Mouse (Mus musculus) kidney, adult 2 months (tissue): ENCODE results near the gene Gpr1. TPM values are rescaled to one million over a fixed set of nuclear protein-coding genes. Genes with fewer than 3 reads are reported as not detected.

Experiments
- DNase-seq: peaks from one replicate; pipeline ENCODE4 v3.0.0; 2021
- H3K27ac ChIP-seq: fragments of 200-500 bp; 2 replicates; pipeline ENCODE4 v1.5.1; 2012; ENCODE audit warnings: low read depth, low read length, control low read depth, inconsistent platforms; ENCODE audit not compliant: insufficient read depth
- H3K27me3 ChIP-seq: fragments of 200-500 bp; replicated peaks from 2 replicates; pipeline ENCODE4 v1.6.1; 2012; ENCODE audit warnings: mild to moderate bottlenecking, moderate library complexity, low read length, inconsistent platforms; ENCODE audit not compliant: control insufficient read depth, insufficient read depth
- H3K36me3 ChIP-seq: fragments of 200-500 bp; 2 replicates; pipeline ENCODE4 v1.6.1; 2012; ENCODE audit warnings: mild to moderate bottlenecking, moderate library complexity, low read length, inconsistent platforms; ENCODE audit not compliant: control insufficient read depth, insufficient read depth
- H3K4me1 ChIP-seq: fragments of 200-500 bp; 2 replicates; pipeline ENCODE4 v1.6.1; 2011; ENCODE audit warnings: low read length; ENCODE audit not compliant: control insufficient read depth, insufficient read depth
- H3K4me3 ChIP-seq: fragments of 200-500 bp; 2 replicates; pipeline ENCODE4 v1.5.1; 2011; ENCODE audit warnings: mild to moderate bottlenecking, low read depth, low read length, control low read depth; ENCODE audit not compliant: insufficient read depth
- CTCF ChIP-seq: fragments of 200-500 bp; conservative IDR thresholded peaks from 2 replicates; pipeline ENCODE4 v1.5.1; 2011; ENCODE audit warnings: low read depth, mild to moderate bottlenecking, control low read depth, low read length, moderate library complexity, mixed read lengths; ENCODE audit not compliant: insufficient read depth, insufficient read length
- POLR2A ChIP-seq: fragments of 200-500 bp; IDR thresholded peaks from one replicate; pipeline ENCODE4 v1.6.1; 2011; ENCODE audit warnings: low read depth, low read length, control low read depth
- WGBS: fragments of 180-500 bp; shearing (Covaris S2); methylation state at CpG from one replicate; pipeline ENCODE4 v1.1.7; 2018; 5-methylcytosine and 5-hydroxymethylcytosine counted together
- polyA plus RNA-seq: library from polyadenylated mRNA; depleted of rRNA; stranded (reverse); fragments of >200 nt; gene quantifications from 2 replicates; pipeline ENCODE4 v1.2.3, GENCODE M21; 2012; rRNA removed

Gene Gpr1
- 0.05 and 0.06 TPM in 2 replicates for polyA plus RNA-seq

- Histone ChIP-seq H3K4me1 (no peaks in the 10 kb centered on the region), H3K27ac (no peak within 1 kb of the TSS), H3K36me3 (no peaks in the 10 kb centered on the region), H3K27me3 (no peaks in the 10 kb centered on the region), H3K4me3 (no peak within 1 kb of the TSS)
- DNase-seq = no peak
- TF ChIP-seq CTCF (no peak), POLR2A (no peak)
- WGBS = 56% methylated on average over 3 of the region's 3 CpGs
Measured at GRCm38 (mm10) chr1:63214271-63214558, at the start of gene Gpr1. Gene Gpr1, minus strand, starts transcription at chr1:63214543.

- no peak for DNase-seq
- H3K27ac ChIP-seq = no peak overlapping the region
- peaks cover 3% of the 10 kb centered on the region for H3K27me3 ChIP-seq
- H3K36me3 ChIP-seq = no peaks in the 10 kb centered on the region
- H3K4me3 ChIP-seq = no peak overlapping the region
- no peaks in the 10 kb centered on the region for H3K4me1 ChIP-seq
- no peak for TF ChIP-seq POLR2A
- no peak for TF ChIP-seq CTCF
- WGBS = 40% methylated on average over 11 of the region's 11 CpGs
Measured at GRCm38 (mm10) chr1:63263671-63264070, 49.3 kb upstream of the Gpr1 start.

DNA sequence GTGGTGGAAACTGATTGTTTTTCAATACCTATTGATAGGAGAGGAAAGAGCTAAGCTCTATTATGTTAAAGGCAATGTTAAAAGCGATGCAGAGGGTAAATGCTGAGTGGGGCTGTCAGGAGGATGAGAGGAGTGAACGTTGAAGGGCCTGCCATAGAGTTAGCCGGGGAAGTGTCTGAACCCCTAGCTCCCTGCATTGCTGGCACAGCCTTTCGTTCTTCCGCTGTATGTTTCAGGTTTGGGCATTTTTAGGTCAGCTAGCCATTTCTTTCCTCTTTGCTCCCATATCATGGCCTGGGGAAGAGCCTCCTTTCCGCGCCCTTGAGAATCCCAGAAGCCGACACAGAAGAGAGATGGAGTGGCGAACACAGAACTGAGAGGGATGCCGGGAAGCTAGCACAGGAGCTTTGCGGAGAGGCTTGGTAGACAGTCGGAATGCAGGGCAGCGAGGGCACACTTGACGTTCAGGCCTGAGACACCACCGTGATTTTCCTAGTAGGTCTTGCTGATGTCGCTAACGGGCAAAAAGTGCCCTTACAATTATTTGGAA lies 46.8 kb upstream of the Gpr1 start:
- H3K27me3 ChIP-seq = peaks cover 3% of the 10 kb centered on the region
- no peak overlapping the region for H3K4me3 ChIP-seq
- no peak for DNase-seq
- H3K4me1 ChIP-seq = no peaks in the 10 kb centered on the region
- 61% methylated on average over 17 of the region's 17 CpGs for WGBS
- TF ChIP-seq POLR2A (no peak), CTCF (no peak)
- no peak overlapping the region for H3K27ac ChIP-seq
- no peaks in the 10 kb centered on the region for H3K36me3 ChIP-seq

DNA sequence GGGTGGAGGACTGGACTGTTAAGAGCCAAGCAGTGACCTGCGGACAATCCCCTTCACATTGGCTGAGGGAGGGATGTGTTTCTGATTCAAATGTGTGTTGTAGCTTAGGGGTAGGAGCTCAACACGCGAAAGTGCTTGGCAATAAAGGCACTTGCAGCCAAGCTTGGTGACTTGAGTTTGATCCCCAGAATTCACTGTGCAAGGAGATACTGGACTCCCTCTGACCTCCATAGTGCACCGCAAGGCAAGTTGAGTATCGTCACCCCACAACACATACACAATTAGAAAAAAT lies 46.3 kb upstream of the Gpr1 start:
- Histone ChIP-seq H3K27ac (no peak overlapping the region), H3K4me1 (no peaks in the 10 kb centered on the region), H3K36me3 (no peaks in the 10 kb centered on the region), H3K4me3 (no peak overlapping the region), H3K27me3 (peaks cover 3% of the 10 kb centered on the region)
- WGBS = 50% methylated on average over 5 of the region's 5 CpGs
- TF ChIP-seq CTCF = no peak
- no peak for DNase-seq

DNA sequence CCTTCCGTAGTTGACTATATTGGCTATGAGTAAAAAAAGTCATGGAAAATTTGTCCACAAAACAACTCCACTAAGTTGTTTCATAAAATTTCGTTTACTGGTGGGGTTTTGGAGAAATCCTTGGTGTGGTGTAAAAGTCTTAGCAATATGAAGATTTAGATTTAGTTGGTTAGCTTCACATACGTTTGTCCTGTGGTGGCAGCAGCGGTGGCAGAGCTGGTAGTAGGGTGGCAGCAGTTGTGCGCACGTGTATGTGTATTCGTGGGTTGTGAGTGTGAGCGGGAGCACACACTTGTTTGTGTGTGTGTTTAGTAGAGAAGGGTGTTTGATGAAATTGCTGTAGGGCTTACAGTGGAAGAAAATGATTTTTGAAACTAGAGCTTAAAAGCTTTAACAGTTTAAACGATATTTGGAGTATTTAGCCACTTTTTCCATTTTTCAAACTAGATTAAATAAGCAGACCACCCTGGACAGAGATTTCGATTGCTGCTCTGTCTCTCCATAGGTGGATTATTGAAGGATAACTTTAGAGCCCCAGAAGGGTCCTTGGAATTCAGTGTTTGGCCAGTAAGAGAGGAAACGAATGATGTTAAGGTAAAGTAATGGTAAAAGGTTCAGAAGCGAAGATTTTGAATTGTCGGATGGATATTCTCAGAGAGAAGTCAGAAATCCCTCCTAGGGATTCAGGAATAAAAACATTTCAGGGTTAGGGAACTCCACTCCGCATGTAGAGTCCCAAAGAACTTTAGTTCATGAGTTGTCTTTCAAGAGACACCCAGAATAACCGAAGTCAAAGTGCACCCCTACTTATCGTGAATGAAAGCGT lies 45.8 kb upstream of the Gpr1 start:
- TF ChIP-seq CTCF (no peak), POLR2A (no peak)
- no peak for DNase-seq
- H3K27me3 ChIP-seq = peaks cover 3% of the 10 kb centered on the region
- no peak overlapping the region for H3K4me3 ChIP-seq
- WGBS = 50% methylated on average over 17 of the region's 17 CpGs
- H3K4me1 ChIP-seq = no peaks in the 10 kb centered on the region
- H3K36me3 ChIP-seq = no peaks in the 10 kb centered on the region
- no peak overlapping the region for H3K27ac ChIP-seq

DNA sequence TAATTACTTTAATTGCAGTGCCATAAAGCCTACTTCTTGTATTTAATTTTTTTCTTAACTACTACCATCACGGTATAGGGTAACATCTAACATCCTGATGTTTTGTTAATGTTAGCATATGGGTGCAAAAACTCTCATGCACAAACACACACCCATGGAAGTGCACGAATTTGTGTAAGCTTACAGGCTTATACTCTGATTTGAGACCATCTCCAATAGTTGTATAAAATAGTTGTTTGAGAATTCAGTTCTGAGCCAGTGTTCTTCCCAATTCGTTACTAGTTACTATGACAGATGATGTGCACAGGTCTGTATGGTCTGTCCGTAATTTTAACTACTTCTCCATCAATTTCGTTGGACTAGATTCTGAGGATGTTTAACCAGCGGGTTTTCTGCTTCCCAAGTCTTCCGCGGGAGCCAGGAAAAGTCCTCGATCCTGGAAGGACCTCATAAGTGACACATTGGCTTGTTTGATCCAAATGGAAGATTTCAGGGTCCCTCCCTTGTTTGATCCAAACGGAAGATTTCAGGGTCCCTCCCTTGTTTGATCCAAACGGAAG lies 45.0 kb upstream of the Gpr1 start:
- TF ChIP-seq POLR2A (no peak), CTCF (no peak)

GRCm38 (mm10) chr1:63258501-63258900 lies 44.2 kb upstream of the Gpr1 start:
- DNase-seq = no peak
- WGBS = 55% methylated on average over 2 of the region's 2 CpGs
- Histone ChIP-seq H3K36me3 (no peaks in the 10 kb centered on the region), H3K27ac (no peak overlapping the region), H3K27me3 (peaks cover 3% of the 10 kb centered on the region), H3K4me3 (no peak overlapping the region), H3K4me1 (no peaks in the 10 kb centered on the region)
- TF ChIP-seq POLR2A = no peak
- no peak for TF ChIP-seq CTCF

More for the DNA sequence above, 45.0 kb upstream of the Gpr1 start:
- DNase-seq = no peak
- Histone ChIP-seq H3K27me3 (peaks cover 3% of the 10 kb centered on the region), H3K4me3 (no peak overlapping the region), H3K4me1 (no peaks in the 10 kb centered on the region), H3K36me3 (no peaks in the 10 kb centered on the region), H3K27ac (no peak overlapping the region)
- WGBS = 49% methylated on average over 11 of the region's 11 CpGs

GRCm38 (mm10) chr1:63256083-63256482 lies 41.7 kb upstream of the Gpr1 start:
- Histone ChIP-seq H3K27me3 (peaks cover under 1% of the 10 kb centered on the region), H3K27ac (no peak overlapping the region), H3K36me3 (no peaks in the 10 kb centered on the region), H3K4me3 (no peak overlapping the region), H3K4me1 (no peaks in the 10 kb centered on the region)
- DNase-seq = no peak
- TF ChIP-seq POLR2A (no peak), CTCF (no peak)
- 33% methylated on average over 5 of the region's 5 CpGs for WGBS
